Mouse (Mus musculus): ENCODE data around the gene Bbof1.

DNA sequence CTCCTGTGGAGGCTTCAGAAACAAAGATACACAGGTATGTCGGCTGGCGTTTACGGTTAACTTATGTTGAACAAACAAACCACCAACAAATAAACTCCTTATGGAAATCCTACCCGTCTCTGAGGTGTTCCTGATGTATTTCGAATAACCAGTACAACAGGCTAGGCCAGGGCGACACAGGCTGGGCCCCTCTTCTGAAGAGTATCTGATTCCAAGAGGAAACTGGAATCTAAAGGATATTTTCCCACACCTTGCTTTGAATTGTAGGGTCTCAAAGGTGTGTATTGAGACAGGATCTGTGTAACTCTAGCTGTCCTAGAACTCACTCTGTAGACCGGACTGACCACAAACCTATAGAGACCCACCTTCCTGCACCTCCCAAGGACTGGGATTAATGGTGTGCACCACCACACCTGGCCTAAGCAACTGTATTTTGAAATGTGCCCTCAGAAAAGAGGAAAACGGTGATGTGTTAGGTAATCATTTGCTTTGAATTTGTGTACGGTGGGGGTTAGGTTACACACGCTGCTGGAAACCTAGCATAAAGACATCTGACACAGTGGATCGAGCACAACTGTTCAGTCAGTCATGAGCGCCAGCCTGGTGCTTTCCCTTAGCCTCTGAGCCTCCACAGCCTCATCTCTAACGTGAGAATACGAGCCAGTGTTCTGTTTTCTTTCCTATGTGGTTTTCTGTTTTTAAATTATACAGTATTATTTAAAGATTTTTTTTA, 11.8 kb upstream of the Bbof1 start:
- no peak for TF ChIP-seq CTCF (IDR thresholded peaks at IDR 0.05; ENCODE audit: borderline replicate concordance, insufficient read depth, low read depth, low read length)
- no peak for TF ChIP-seq POLR2A (IDR thresholded peaks at IDR 0.05; ENCODE audit: borderline replicate concordance, insufficient read depth, low read length)

Measured in cerebellum, adult 2 months (tissue).